8 mouse cellular contexts compared by ENCODE assay signal in the genomic region with DNA sequence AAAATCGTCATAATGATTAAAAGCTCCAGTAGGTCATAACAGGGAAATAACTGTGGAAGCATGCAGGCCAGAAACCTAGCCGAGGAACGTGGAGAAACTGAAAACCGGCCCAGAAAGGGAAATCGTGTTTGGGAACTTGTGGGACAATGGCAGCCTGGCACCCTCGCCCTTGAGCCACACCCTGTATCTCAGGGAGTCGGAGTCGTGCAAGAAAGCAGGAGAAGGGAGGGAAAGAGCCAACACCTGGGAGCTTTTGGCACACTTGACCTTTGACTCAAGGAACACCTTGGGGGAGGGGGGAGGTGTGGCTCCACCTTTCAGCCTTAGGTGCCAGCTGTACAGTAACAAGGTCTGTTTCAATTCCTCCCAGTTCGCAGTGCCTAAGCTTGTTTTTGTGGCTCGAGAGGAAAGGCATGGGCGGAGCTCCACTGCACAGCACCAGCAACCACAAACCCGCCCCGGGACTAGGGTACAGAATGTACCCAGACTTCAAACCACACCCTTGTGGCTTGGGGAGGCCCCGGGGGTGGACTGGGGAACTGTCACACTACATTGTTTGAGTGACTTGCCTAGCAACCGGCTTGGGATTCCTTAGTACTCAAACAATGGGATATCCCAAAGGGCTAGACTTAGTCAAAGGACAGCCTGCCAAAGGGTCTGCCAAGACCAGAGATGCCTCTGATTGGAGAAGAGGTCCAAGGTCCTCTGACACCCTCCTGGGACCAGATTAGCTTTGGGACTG. TPM values are rescaled to one million over a fixed set of nuclear protein-coding genes. Genes with fewer than 3 reads are reported as not detected.
DNase-seq lines count a peak whose midpoint lies in the region; ATAC-seq lines count a peak whose summit lies in the region.

No protein-coding gene starts in this region.

- DNase-seq in layer of hippocampus, adult 9-11 months = peak; percentile 29
- no peak for DNase-seq in layer of hippocampus, adult 9-10 months (ENCODE audit: low spot score)
- DNase-seq in T-cell, adult 2 months (ENCODE audit: low spot score) = peak; percentile 93
- DNase-seq in gastrocnemius, postnatal 14 days = peak; percentile 59
- peak; percentile 82 to 91 for DNase-seq in lung, postnatal 4 days

- H3K27me3 ChIP-seq in intestine, embryonic 16.5 days (replicated peaks; ENCODE audit: control insufficient read depth, insufficient read depth, low read length) = 0 out of 2 replicates have a peak, but pooled peaks cover 3% of the 10 kb centered on the region
- H3K27me3 ChIP-seq in stomach, embryonic 15.5 days (replicated peaks) = no peaks in the 10 kb centered on the region
- peaks cover 7% of the 10 kb centered on the region; the same call in 1 of the 2 replicates for H3K27me3 ChIP-seq in neural tube, embryonic 15.5 days (replicated peaks)

- 0 out of 2 replicates have a peak, but pooled peaks cover 7% of the 10 kb centered on the region for H3K4me1 ChIP-seq in intestine, embryonic 16.5 days (ENCODE audit: control insufficient read depth, insufficient read depth, low read length)
- no peaks in the 10 kb centered on the region for H3K4me1 ChIP-seq in stomach, embryonic 15.5 days
- H3K4me1 ChIP-seq in neural tube, embryonic 15.5 days = no peaks in the 10 kb centered on the region

- 47% methylated on average over 15 of the region's 15 CpGs for WGBS in intestine, embryonic 16.5 days
- WGBS in stomach, embryonic 15.5 days = 48% methylated on average over 15 of the region's 15 CpGs
- WGBS in neural tube, embryonic 15.5 days = 57% methylated on average over 15 of the region's 15 CpGs

- H3K9me3 ChIP-seq in intestine, embryonic 16.5 days (ENCODE audit: control insufficient read depth, low read length) = no peaks in the 10 kb centered on the region
- no peaks in the 10 kb centered on the region for H3K9me3 ChIP-seq in stomach, embryonic 15.5 days
- H3K9me3 ChIP-seq in neural tube, embryonic 15.5 days (replicated peaks) = no peaks in the 10 kb centered on the region

- peak; percentile 85 for ATAC-seq in intestine, embryonic 16.5 days
- ATAC-seq in stomach, embryonic 15.5 days (ENCODE audit: insufficient read depth, low FRiP score, low read depth) = peak; percentile 83
- no peak for ATAC-seq in neural tube, embryonic 15.5 days (ENCODE audit: low FRiP score)

- no peak overlapping the region for H3K4me2 ChIP-seq in intestine, embryonic 16.5 days (ENCODE audit: low read depth, low read length)
- no peak overlapping the region for H3K4me2 ChIP-seq in stomach, embryonic 15.5 days
- no peak overlapping the region for H3K4me2 ChIP-seq in neural tube, embryonic 15.5 days

- no peak overlapping the region for H3K4me3 ChIP-seq in intestine, embryonic 16.5 days (ENCODE audit: low read length)
- H3K4me3 ChIP-seq in stomach, embryonic 15.5 days (replicated peaks) = no peak overlapping the region
- H3K4me3 ChIP-seq in neural tube, embryonic 15.5 days (replicated peaks) = no peak overlapping the region

- intact Hi-C loops in gastrocnemius, postnatal 14 days (cut with DNase I; ENCODE audit: low total_unique reads) = no loop called here

- peak overlapping the region; percentile 27; the same call in 1 of the 2 replicates for H3K27ac ChIP-seq in intestine, embryonic 16.5 days (ENCODE audit: low read length)
- peak overlapping the region; percentile 72 for H3K27ac ChIP-seq in stomach, embryonic 15.5 days
- H3K27ac ChIP-seq in neural tube, embryonic 15.5 days (replicated peaks) = no peak overlapping the region

- no peak overlapping the region for H3K9ac ChIP-seq in intestine, embryonic 16.5 days (ENCODE audit: low read depth, low read length)
- no peak overlapping the region for H3K9ac ChIP-seq in stomach, embryonic 15.5 days
- no peak overlapping the region for H3K9ac ChIP-seq in neural tube, embryonic 15.5 days (replicated peaks)

- no peaks in the 10 kb centered on the region for H3K36me3 ChIP-seq in intestine, embryonic 16.5 days (ENCODE audit: control insufficient read depth, insufficient read depth, low read length)
- H3K36me3 ChIP-seq in stomach, embryonic 15.5 days = no peaks in the 10 kb centered on the region
- no peaks in the 10 kb centered on the region for H3K36me3 ChIP-seq in neural tube, embryonic 15.5 days

RNA-seq across cellular contexts. Expression of gene Prps1, which starts 49.3 kb away (rescaled TPM):
- 10 to 100 TPM; 18.9 to 22.5 TPM for total RNA-seq in gastrocnemius, postnatal 14 days (2021)
- polyA plus RNA-seq in intestine, embryonic 16.5 days (2015; fragmentation: Nextera tagmentation; extraction: Ambion mirVana) = 17.3 and 19.7 TPM in 2 replicates
- 30.8 and 32.3 TPM in 2 replicates for polyA plus RNA-seq in stomach, embryonic 15.5 days (2015; fragmentation: Nextera tagmentation; extraction: Ambion mirVana)
- polyA plus RNA-seq in neural tube, embryonic 15.5 days (2015; fragmentation: Nextera tagmentation; extraction: Ambion mirVana) = 87.2 and 88.0 TPM in 2 replicates
